Mouse (Mus musculus): ENCODE measurements around the gene Mog. TPM values are rescaled to one million over a fixed set of nuclear protein-coding genes. Genes with fewer than 3 reads are reported as not detected.

The Mog gene
- polyA plus RNA-seq, 1 experiment from 2014 or later: 0.31 TPM

Other genes with a start within 250 kb of the Mog start
- not detected in 2 replicates for gene H2-M10.6, start 211.2 kb downstream of the Mog start, polyA plus RNA-seq (2015; fragmentation: Nextera tagmentation; extraction: Ambion mirVana)
- 55.7 and 60.3 TPM in 2 replicates for gene Trim26, start 186.3 kb downstream of the Mog start, polyA plus RNA-seq (2015; fragmentation: Nextera tagmentation; extraction: Ambion mirVana)
- gene Trim15, start 156.2 kb downstream of the Mog start, polyA plus RNA-seq (2015; fragmentation: Nextera tagmentation; extraction: Ambion mirVana): 0.24 and 0.48 TPM in 2 replicates
- 1.8 and 4.7 TPM in 2 replicates for gene Trim10, start 153.8 kb downstream of the Mog start, polyA plus RNA-seq (2015; fragmentation: Nextera tagmentation; extraction: Ambion mirVana)
- not detected in 2 replicates for gene Trim40, start 133.3 kb downstream of the Mog start, polyA plus RNA-seq (2015; fragmentation: Nextera tagmentation; extraction: Ambion mirVana)
- not detected in 2 replicates for gene Trim31, start 125.3 kb downstream of the Mog start, polyA plus RNA-seq (2015; fragmentation: Nextera tagmentation; extraction: Ambion mirVana)
- gene Rnf39, start 80.5 kb downstream of the Mog start, polyA plus RNA-seq (2015; fragmentation: Nextera tagmentation; extraction: Ambion mirVana): 0.35 and 0.39 TPM in 2 replicates
- 118 and 130 TPM in 2 replicates for gene Ppp1r11, start 71.7 kb downstream of the Mog start, polyA plus RNA-seq (2015; fragmentation: Nextera tagmentation; extraction: Ambion mirVana)
- gene Znrd1, start 64.8 kb downstream of the Mog start, polyA plus RNA-seq (2015; fragmentation: Nextera tagmentation; extraction: Ambion mirVana): 106 and 115 TPM in 2 replicates
- 4.9 and 6.4 TPM in 2 replicates for gene Znrd1as, start 64.8 kb downstream of the Mog start, polyA plus RNA-seq (2015; fragmentation: Nextera tagmentation; extraction: Ambion mirVana)
- not detected in 2 replicates for gene 2410137M14Rik, start 42.2 kb downstream of the Mog start, polyA plus RNA-seq (2015; fragmentation: Nextera tagmentation; extraction: Ambion mirVana)
- 1.4 TPM in 2 replicates for gene H2-M5, start 33.9 kb downstream of the Mog start, polyA plus RNA-seq (2015; fragmentation: Nextera tagmentation; extraction: Ambion mirVana)
- 112 and 113 TPM in 2 replicates for gene Zfp57, start 22.2 kb downstream of the Mog start, polyA plus RNA-seq (2015; fragmentation: Nextera tagmentation; extraction: Ambion mirVana)
- 15.8 and 16.1 TPM in 2 replicates for gene Gabbr1, start 22.6 kb upstream of the Mog start, polyA plus RNA-seq (2015; fragmentation: Nextera tagmentation; extraction: Ambion mirVana)
- gene Olfr90, start 65.1 kb upstream of the Mog start, polyA plus RNA-seq (2015; fragmentation: Nextera tagmentation; extraction: Ambion mirVana): 0.10 TPM in 1 of 2 replicates, not detected in the other
- gene Olfr91, start 74.9 kb upstream of the Mog start, polyA plus RNA-seq (2015; fragmentation: Nextera tagmentation; extraction: Ambion mirVana): not detected in 2 replicates
- gene Olfr92, start 96.7 kb upstream of the Mog start, polyA plus RNA-seq (2015; fragmentation: Nextera tagmentation; extraction: Ambion mirVana): not detected in 2 replicates
- gene Olfr93, start 138.1 kb upstream of the Mog start, polyA plus RNA-seq (2015; fragmentation: Nextera tagmentation; extraction: Ambion mirVana): not detected in 2 replicates
- not detected in 2 replicates for gene Ubd, start 170.5 kb upstream of the Mog start, polyA plus RNA-seq (2015; fragmentation: Nextera tagmentation; extraction: Ambion mirVana)
- not detected in 2 replicates for gene Olfr94, start 177.6 kb upstream of the Mog start, polyA plus RNA-seq (2015; fragmentation: Nextera tagmentation; extraction: Ambion mirVana)
- gene Olfr95, start 189.7 kb upstream of the Mog start, polyA plus RNA-seq (2015; fragmentation: Nextera tagmentation; extraction: Ambion mirVana): not detected in 2 replicates
- not detected in 2 replicates for gene Olfr96, start 196.7 kb upstream of the Mog start, polyA plus RNA-seq (2015; fragmentation: Nextera tagmentation; extraction: Ambion mirVana)
- gene Olfr97, start 213.9 kb upstream of the Mog start, polyA plus RNA-seq (2015; fragmentation: Nextera tagmentation; extraction: Ambion mirVana): not detected in 2 replicates
- not detected in 2 replicates for gene Olfr98, start 240.4 kb upstream of the Mog start, polyA plus RNA-seq (2015; fragmentation: Nextera tagmentation; extraction: Ambion mirVana)
- gene H2-M3, start 246.8 kb upstream of the Mog start, polyA plus RNA-seq (2015; fragmentation: Nextera tagmentation; extraction: Ambion mirVana): 0.94 and 1.4 TPM in 2 replicates

All from embryonic facial prominence, embryonic 13.5 days (tissue).